Mouse (Mus musculus) bone marrow macrophage, adult 2 months (primary cell): ENCODE results near the gene Plekhm3.

ENCODE experiments used
- CTCF ChIP-seq: IDR thresholded peaks from 2 replicates; pipeline ENCODE4 v1.5.1; 2012; ENCODE audit warnings: low read depth, mild to moderate bottlenecking, low read length, moderate library complexity
- POLR2A ChIP-seq: IDR thresholded peaks from 2 replicates; pipeline ENCODE4 v1.6.1; 2012; ENCODE audit warnings: mild to moderate bottlenecking, low read depth, low read length, borderline replicate concordance

GRCm38 (mm10) chr1:64885328-64885727 lies 71.3 kb downstream of the Plekhm3 start:
- TF ChIP-seq CTCF (no peak), POLR2A (no peak)
